In the genomic region with DNA sequence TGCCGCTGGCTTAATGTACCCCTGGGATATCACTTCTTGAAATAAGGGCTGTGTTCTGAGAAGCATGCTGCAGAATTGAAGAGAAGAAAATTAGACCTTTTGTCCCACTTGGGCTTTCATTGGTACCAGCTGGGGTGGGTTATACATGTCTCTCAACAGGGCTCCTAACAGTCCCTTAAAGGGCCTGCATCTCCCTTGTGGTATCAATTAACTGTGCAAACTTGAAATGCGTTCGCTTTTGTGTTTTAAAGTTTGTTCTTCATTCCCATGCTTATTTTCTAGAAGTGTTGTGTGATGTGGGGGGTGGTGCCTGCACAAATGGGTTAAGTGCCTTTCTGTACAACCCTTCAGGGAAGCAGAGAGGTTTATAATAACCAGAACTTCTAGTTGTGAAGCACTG, we compare ENCODE assay signal across 26 mouse cellular contexts.
DNase-seq lines count a peak whose midpoint lies in the region; ATAC-seq and TF ChIP-seq lines count a peak whose summit lies in the region.
"Had no signal": no experiment of that assay in that cellular context is flagged by ENCODE, and none has a peak within 500 bp of the region (broad histone marks: within the 10 kb centered on the region; RNA-seq: fewer than 3 reads in every experiment).

No protein-coding gene starts in this region.

- H3K9ac ChIP-seq in forebrain, embryonic 13.5 days = no peak overlapping the region
- H3K9ac ChIP-seq in forebrain, embryonic 12.5 days = no peak overlapping the region
- H3K9ac ChIP-seq in lung, postnatal 0 days (replicated peaks; ENCODE audit: low read depth) = no peak overlapping the region
- no peak overlapping the region for H3K9ac ChIP-seq in forebrain, postnatal 0 days
- H3K9ac ChIP-seq in liver, embryonic 11.5 days (ENCODE audit: low read depth, low read length) = no peak overlapping the region
- H3K9ac ChIP-seq: hindbrain, embryonic 13.5 days; liver, embryonic 13.5 days; midbrain, embryonic 15.5 days; stomach, embryonic 15.5 days had no signal

- H3K36me3 ChIP-seq in forebrain, embryonic 13.5 days (ENCODE audit: poor library complexity, severe bottlenecking) = no peaks in the 10 kb centered on the region
- no peaks in the 10 kb centered on the region for H3K36me3 ChIP-seq in forebrain, embryonic 12.5 days (replicated peaks)
- H3K36me3 ChIP-seq in lung, postnatal 0 days (ENCODE audit: insufficient read depth, low read length) = no peaks in the 10 kb centered on the region
- H3K36me3 ChIP-seq in forebrain, postnatal 0 days (ENCODE audit: insufficient read depth) = no peaks in the 10 kb centered on the region
- H3K36me3 ChIP-seq in liver, embryonic 11.5 days (ENCODE audit: control insufficient read depth, insufficient read depth, low read length) = no peaks in the 10 kb centered on the region
- H3K36me3 ChIP-seq: hindbrain, embryonic 13.5 days; liver, embryonic 13.5 days; midbrain, embryonic 15.5 days; stomach, embryonic 15.5 days had no signal

- no peak for TF ChIP-seq EP300 in lung, postnatal 0 days (IDR thresholded peaks at IDR 0.05)

- no peak for TF ChIP-seq CTCF in lung, postnatal 0 days (IDR thresholded peaks at IDR 0.05)
- no peak for TF ChIP-seq CTCF in forebrain, postnatal 0 days (IDR thresholded peaks at IDR 0.05; ENCODE audit: low read depth)

- peaks cover 4% of the 10 kb centered on the region for H3K4me1 ChIP-seq in forebrain, embryonic 13.5 days
- H3K4me1 ChIP-seq in forebrain, embryonic 12.5 days = peaks cover 7% of the 10 kb centered on the region
- no peaks in the 10 kb centered on the region for H3K4me1 ChIP-seq in lung, postnatal 0 days (ENCODE audit: insufficient read depth, low read depth, low read length)
- H3K4me1 ChIP-seq in forebrain, postnatal 0 days (ENCODE audit: insufficient read depth) = peaks cover 4% of the 10 kb centered on the region
- no peaks in the 10 kb centered on the region for H3K4me1 ChIP-seq in liver, embryonic 11.5 days (replicated peaks; ENCODE audit: control insufficient read depth, insufficient read depth, low read length)
- H3K4me1 ChIP-seq: liver, embryonic 13.5 days had no signal

- H3K4me2 ChIP-seq in forebrain, embryonic 13.5 days = no peak overlapping the region
- no peak overlapping the region for H3K4me2 ChIP-seq in forebrain, embryonic 12.5 days
- no peak overlapping the region for H3K4me2 ChIP-seq in lung, postnatal 0 days (replicated peaks; ENCODE audit: low read depth, low read length)
- H3K4me2 ChIP-seq in forebrain, postnatal 0 days (ENCODE audit: low read depth) = no peak overlapping the region
- H3K4me2 ChIP-seq in liver, embryonic 11.5 days = no peak overlapping the region
- H3K4me2 ChIP-seq: heart, embryonic 11.5 days; hindbrain, embryonic 13.5 days; liver, embryonic 13.5 days; midbrain, embryonic 15.5 days; stomach, embryonic 15.5 days had no signal

- DNase-seq in lung, postnatal 0 days (ENCODE audit: low spot score) = peak; percentile 49
- no peak for DNase-seq in lung, postnatal 25 days (ENCODE audit: low spot score)
- DNase-seq in forebrain, postnatal 0 days = no peak
- no peak for DNase-seq in adrenal gland, adult 8-10 months
- no peak for DNase-seq in liver, embryonic 11.5 days (ENCODE audit: low spot score)
- DNase-seq: adrenal gland, postnatal 14 days; cerebellum, adult 18-20 months; cerebellum, postnatal 10 days; gastrocnemius, postnatal 25 days; heart, adult 18-20 months; heart, postnatal 4 days; kidney, adult 9 months; kidney, postnatal 10 days; layer of hippocampus, adult 9-11 months; liver, embryonic 13.5 days; lung, adult 18-20 months; lung, postnatal 10 days; right cerebral cortex, postnatal 25 days had no signal

- no peak overlapping the region for H3K4me3 ChIP-seq in forebrain, embryonic 13.5 days
- no peak overlapping the region for H3K4me3 ChIP-seq in forebrain, embryonic 12.5 days (replicated peaks)
- H3K4me3 ChIP-seq in lung, postnatal 0 days (ENCODE audit: low read depth, low read length) = no peak overlapping the region
- no peak overlapping the region for H3K4me3 ChIP-seq in forebrain, postnatal 0 days (ENCODE audit: low read depth, low read length)
- H3K4me3 ChIP-seq in liver, embryonic 11.5 days (ENCODE audit: low read depth, low read length) = no peak overlapping the region
- H3K4me3 ChIP-seq: hindbrain, embryonic 13.5 days; liver, embryonic 13.5 days; midbrain, embryonic 15.5 days; stomach, embryonic 15.5 days had no signal

- H3K9me3 ChIP-seq in forebrain, embryonic 13.5 days (replicated peaks) = no peaks in the 10 kb centered on the region
- 0 out of 2 replicates have a peak, but pooled peaks cover 5% of the 10 kb centered on the region for H3K9me3 ChIP-seq in forebrain, embryonic 12.5 days
- no peaks in the 10 kb centered on the region for H3K9me3 ChIP-seq in lung, postnatal 0 days (ENCODE audit: low read length)
- no peaks in the 10 kb centered on the region for H3K9me3 ChIP-seq in forebrain, postnatal 0 days (ENCODE audit: low read length)
- no peaks in the 10 kb centered on the region for H3K9me3 ChIP-seq in liver, embryonic 11.5 days (ENCODE audit: control insufficient read depth, low read length)
- H3K9me3 ChIP-seq: hindbrain, embryonic 13.5 days; liver, embryonic 13.5 days; midbrain, embryonic 15.5 days; stomach, embryonic 15.5 days had no signal

- no peaks in the 10 kb centered on the region for H3K27me3 ChIP-seq in forebrain, embryonic 13.5 days
- H3K27me3 ChIP-seq in forebrain, embryonic 12.5 days = no peaks in the 10 kb centered on the region
- no peaks in the 10 kb centered on the region for H3K27me3 ChIP-seq in lung, postnatal 0 days (replicated peaks; ENCODE audit: insufficient read depth, low read length)
- no peaks in the 10 kb centered on the region for H3K27me3 ChIP-seq in forebrain, postnatal 0 days (ENCODE audit: insufficient read depth, low read length)
- H3K27me3 ChIP-seq in liver, embryonic 11.5 days (replicated peaks; ENCODE audit: control insufficient read depth, insufficient read depth, low read length) = no peaks in the 10 kb centered on the region
- H3K27me3 ChIP-seq: hindbrain, embryonic 13.5 days; liver, embryonic 13.5 days; midbrain, embryonic 15.5 days; Patski; stomach, embryonic 15.5 days had no signal

- peak overlapping the region; percentile 40; the same call in 1 of the 2 replicates for H3K27ac ChIP-seq in forebrain, embryonic 13.5 days
- no peak overlapping the region for H3K27ac ChIP-seq in forebrain, embryonic 12.5 days
- H3K27ac ChIP-seq in lung, postnatal 0 days (ENCODE audit: low read length) = no peak overlapping the region
- H3K27ac ChIP-seq in forebrain, postnatal 0 days (ENCODE audit: low read depth, low read length) = no peak overlapping the region
- no peak overlapping the region for H3K27ac ChIP-seq in liver, embryonic 11.5 days (ENCODE audit: low read depth, low read length)
- H3K27ac ChIP-seq: hindbrain, embryonic 13.5 days; liver, embryonic 13.5 days; midbrain, embryonic 15.5 days; stomach, embryonic 15.5 days had no signal

- WGBS in forebrain, embryonic 13.5 days = 45% methylated on average over 3 of the region's 3 CpGs
- WGBS in forebrain, embryonic 12.5 days = 59% methylated on average over 3 of the region's 3 CpGs
- 65% methylated on average over 3 of the region's 3 CpGs for WGBS in lung, postnatal 0 days
- WGBS in forebrain, postnatal 0 days = 51% methylated on average over 3 of the region's 3 CpGs
- WGBS in liver, embryonic 11.5 days = 79% methylated on average over 3 of the region's 3 CpGs

- no peak for ATAC-seq in forebrain, embryonic 13.5 days
- ATAC-seq in forebrain, embryonic 12.5 days (ENCODE audit: low FRiP score) = no peak
- ATAC-seq in lung, postnatal 0 days = peak; percentile 29; the same call in 1 of the 2 replicates
- ATAC-seq in forebrain, postnatal 0 days = peak; percentile 77
- no peak for ATAC-seq in liver, embryonic 11.5 days (replicated peaks; ENCODE audit: low FRiP score)
- ATAC-seq: intestine, embryonic 16.5 days; midbrain, embryonic 15.5 days; Patski had no signal

Comparison
In these comparisons a context has a peak if more than half of its experiments do, and no peak if none do; other contexts are left out.
1. ATAC-seq: peak in lung, postnatal 0 days (single experiment) and forebrain, postnatal 0 days (single experiment); none in forebrain, embryonic 13.5 days (single experiment), forebrain, embryonic 12.5 days (single experiment) and liver, embryonic 11.5 days (single experiment).